Mouse (Mus musculus) spleen, embryonic (tissue): ENCODE measurements at regions not wholly inside any gene's neighbourhood (a gene's known extent, or its start where the extent isn't known, plus 50 kb on each side); places are given as distances from the start of the nearest gene placed in this dataset.
"Not testable (repeated sequence)": the region's sequence is repeated elsewhere in the genome, so short reads cannot be mapped to it uniquely, and the experiment has no call there.

Experiments used
- CTCF ChIA-PET: fragments of 350-600 bp; sonication (Branson Sonifier 250); formaldehyde crosslinking; loops from one replicate; lab custom pipeline; 2022; lab: Charles Lee

GRCm38 (mm10) chr6:107012938-107013511 is 213.1 kb upstream of the Crbn start:
- CTCF ChIA-PET: no interaction called here

GRCm38 (mm10) chr6:107019126-107019525 is 219.2 kb upstream of the Crbn start:
- CTCF ChIA-PET: no interaction called here

- CTCF ChIA-PET: no interaction called here
Measured at GRCm38 (mm10) chr6:107045177-107045576, 245.3 kb upstream of the Crbn start.

GRCm38 (mm10) chr6:107051604-107052003 is 251.7 kb upstream of the Crbn start:
- CTCF ChIA-PET: no interaction called here

- CTCF ChIA-PET: no interaction called here
Measured at GRCm38 (mm10) chr6:107052180-107052579, 252.3 kb upstream of the Crbn start.

GRCm38 (mm10) chr6:107059001-107059765 is 259.3 kb upstream of the Crbn start:
- CTCF ChIA-PET: no interaction called here

GRCm38 (mm10) chr6:107062886-107063565 is 263.1 kb upstream of the Crbn start:
- CTCF ChIA-PET: no interaction called here

GRCm38 (mm10) chr6:107070441-107070840 is 270.6 kb upstream of the Crbn start:
- CTCF ChIA-PET: no interaction called here

- CTCF ChIA-PET: no interaction called here
Measured at GRCm38 (mm10) chr6:107092600-107092999, 292.7 kb upstream of the Crbn start.

GRCm38 (mm10) chr6:107128716-107129115 is 328.8 kb upstream of the Crbn start:
- CTCF ChIA-PET: no interaction called here

GRCm38 (mm10) chr6:107167736-107168491 is 361.7 kb upstream of the Lrrn1 start:
- CTCF ChIA-PET: no interaction called here

GRCm38 (mm10) chr6:107218309-107218708 is 311.3 kb upstream of the Lrrn1 start:
- CTCF ChIA-PET: no interaction called here

- CTCF ChIA-PET: no interaction called here
Measured at GRCm38 (mm10) chr6:107218721-107219120, 310.8 kb upstream of the Lrrn1 start.

GRCm38 (mm10) chr6:107222602-107223001 is 307.0 kb upstream of the Lrrn1 start:
- CTCF ChIA-PET: interaction anchor here (0.5 kb wide), 1 partner anchor 35 kb away, joined by 3 read pairs; no protein-coding TSS in a partner anchor

- CTCF ChIA-PET: not testable (repeated sequence)
Measured at GRCm38 (mm10) chr6:107229843-107230242, 299.7 kb upstream of the Lrrn1 start.

GRCm38 (mm10) chr6:107237692-107238091 is 291.9 kb upstream of the Lrrn1 start:
- CTCF ChIA-PET: no interaction called here

- CTCF ChIA-PET: no interaction called here
Measured at GRCm38 (mm10) chr6:107243981-107244380, 285.6 kb upstream of the Lrrn1 start.

- CTCF ChIA-PET: no interaction called here
Measured at GRCm38 (mm10) chr6:107280348-107280747, 249.2 kb upstream of the Lrrn1 start.

GRCm38 (mm10) chr6:107290850-107291249 is 238.7 kb upstream of the Lrrn1 start:
- CTCF ChIA-PET: no interaction called here

GRCm38 (mm10) chr6:107303676-107304369 is 225.7 kb upstream of the Lrrn1 start:
- CTCF ChIA-PET: no interaction called here

- CTCF ChIA-PET: no interaction called here
Measured at GRCm38 (mm10) chr6:107319565-107319964, 210.0 kb upstream of the Lrrn1 start.
